Mouse (Mus musculus) cerebral cortex, adult 2 months (tissue): ENCODE data around the gene Zfp266.

Source experiments
- WGBS: fragments of 180-500 bp; shearing (Covaris S2); methylation state at CpG from one replicate; pipeline ENCODE4 v1.1.7; 2018; 5-methylcytosine and 5-hydroxymethylcytosine counted together

Zfp266 gene

DNA sequence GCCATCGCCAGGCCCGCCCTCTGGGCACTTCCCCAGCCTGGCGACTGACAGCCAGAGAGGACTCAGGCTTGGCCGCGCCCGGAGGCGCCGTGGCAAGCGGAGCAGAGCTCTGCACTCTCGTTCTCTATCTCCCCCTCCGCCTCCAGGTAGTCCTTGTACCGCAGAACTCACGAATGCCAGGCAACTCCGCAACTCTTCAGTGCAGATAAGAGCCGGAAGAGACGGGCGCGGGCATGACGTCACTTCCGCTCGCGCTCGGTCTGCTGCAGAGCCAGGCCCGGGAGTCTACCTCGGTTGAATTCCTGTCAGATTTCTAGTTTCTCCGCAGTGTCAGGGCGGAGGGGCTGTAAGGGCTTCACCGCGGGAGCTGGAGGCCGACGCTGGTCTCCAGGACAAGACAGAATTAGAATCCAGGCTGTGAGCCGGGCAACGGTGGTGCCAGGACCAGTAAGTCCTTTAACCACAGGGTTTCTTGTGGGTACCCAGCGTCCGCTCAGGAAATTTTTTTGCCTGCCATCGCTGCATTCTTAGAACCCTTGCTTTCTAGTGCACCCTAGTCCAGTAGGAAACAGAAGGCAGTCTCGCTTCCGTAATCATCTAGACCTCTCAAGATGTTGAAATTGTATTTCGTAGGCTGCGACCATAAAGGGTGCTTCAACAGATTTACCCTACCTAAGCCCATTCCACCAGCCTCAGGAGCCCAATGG, 28.5 kb downstream of the Zfp266 start, which contains the start of gene Zfp426:
Zfp426 (minus strand) TSS at position 220 of the 707 bp plus-strand sequence.
- WGBS, result under 1% methylated on average over 40 of the region's 40 CpGs

DNA sequence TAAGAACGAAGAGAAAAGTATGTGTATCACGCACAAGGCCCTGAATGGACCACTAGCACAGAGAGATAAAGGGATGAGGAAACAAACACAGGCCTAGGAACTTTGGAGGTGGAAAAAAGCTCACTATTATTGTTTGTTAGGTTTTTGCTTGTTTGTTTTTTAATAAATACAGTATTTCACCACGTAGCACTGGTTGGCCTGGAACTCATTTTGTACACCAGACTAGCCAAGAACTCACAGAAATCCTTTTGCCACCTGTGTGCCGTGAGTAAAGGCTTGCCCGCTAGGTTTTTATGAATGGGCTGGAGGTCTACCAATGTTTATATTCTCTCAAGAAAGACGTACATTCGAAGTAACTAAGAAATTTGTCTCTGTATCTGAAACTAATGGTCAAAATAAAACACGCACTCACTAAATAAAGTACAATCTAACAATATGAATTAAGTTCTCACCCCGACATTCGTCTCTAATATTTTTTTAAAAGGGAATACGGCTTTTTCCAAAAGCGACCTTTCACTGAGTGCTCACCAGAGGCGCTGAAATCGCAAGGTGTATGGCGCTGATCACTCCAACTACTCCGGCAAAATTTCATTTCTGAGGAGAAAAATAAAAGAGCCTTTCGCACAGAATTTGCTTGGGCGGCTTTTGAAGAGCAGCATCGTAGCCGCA, 29.2 kb downstream of the Zfp266 start:
- 5% methylated on average over 20 of the region's 20 CpGs for WGBS

DNA sequence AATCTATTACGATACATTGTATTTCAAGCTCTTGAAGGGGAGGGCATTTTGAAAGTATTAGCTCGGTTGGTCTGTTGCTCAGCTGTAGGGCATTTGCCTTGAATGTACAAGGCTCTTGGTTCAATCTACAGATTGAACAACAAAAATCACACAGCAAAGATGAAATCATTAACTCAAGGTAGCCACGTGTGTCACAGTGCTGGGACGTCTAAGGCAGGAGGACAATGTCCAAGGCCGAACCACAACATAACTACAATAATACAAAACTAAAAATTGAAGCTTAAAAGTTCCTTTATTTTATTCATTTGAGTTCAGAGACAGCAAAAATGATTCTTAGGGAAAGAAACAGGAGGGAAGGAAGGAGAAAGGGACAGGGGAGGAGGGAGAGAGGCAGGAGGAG, 31.7 kb downstream of the Zfp266 start:
- WGBS, result 83% methylated on average over 5 of the region's 5 CpGs

DNA sequence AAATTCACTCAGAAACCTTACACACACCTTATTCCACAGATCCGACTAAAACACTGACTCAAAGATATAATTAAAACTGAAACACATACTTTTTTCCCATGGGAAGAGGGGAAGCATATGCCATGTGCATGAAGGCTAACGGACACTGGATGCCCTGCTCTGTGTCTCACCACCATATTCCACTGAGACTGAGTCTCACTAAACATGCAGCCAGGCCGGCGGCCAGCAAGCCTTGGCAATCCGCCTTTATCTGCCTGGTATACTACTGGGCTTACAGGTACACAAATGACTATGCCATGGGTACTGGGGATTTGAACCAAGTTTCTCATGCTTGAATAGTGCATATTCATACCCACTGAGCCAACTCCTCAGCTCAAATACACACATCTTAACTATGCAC, 41.8 kb downstream of the Zfp266 start:
- 81% methylated on average over 5 of the region's 5 CpGs for WGBS

DNA sequence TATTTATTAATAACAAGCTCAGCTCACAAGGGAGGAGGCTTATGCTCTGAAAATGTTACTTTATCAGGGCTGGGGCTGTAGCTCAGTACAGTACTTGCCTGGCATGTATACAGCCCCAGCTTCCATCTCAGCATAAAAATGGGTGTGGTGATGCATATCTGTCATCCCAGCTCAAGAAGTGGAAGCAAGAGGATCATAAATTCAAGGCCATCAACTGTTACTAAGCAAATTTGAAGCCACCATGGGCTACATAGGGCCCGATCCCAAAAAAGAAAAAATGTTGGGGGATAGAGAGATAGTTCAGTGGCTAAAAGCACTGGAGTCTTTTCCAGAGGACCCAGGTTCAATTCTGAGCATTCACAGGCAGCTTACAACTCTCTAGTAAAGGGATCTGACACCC, 44.6 kb downstream of the Zfp266 start:
- WGBS, result 100% methylated on average over 1 of the region's 1 CpGs

DNA sequence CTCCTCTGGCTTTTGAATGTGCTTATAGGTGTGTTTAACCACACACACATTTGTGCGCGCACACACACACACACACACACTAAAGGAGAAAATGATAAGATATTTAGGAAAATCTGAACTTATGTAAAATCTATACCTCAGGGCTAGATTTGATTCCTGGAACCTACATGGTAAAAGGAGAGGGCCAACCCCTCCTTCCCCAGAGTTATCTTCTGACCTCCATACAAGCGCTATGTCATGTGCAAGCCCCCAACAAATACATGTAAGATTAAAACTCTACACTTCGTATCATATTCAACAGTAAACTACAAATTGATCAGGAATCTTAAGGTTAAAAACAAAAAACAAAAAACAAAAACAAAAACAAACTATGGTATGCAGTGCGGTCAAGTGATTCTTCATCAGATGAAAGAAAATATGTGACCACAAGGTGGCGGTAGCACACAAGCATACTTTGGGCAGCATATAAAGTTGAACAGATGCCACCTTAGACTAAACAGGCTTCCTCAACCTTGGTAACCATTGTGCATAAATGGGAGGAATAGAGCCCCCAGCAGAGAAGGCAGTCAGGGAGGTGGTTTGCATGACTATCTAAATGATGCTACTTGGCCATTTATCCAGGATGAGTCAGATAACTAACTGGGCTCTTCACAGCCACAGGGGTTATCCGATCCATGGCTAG, 54.3 kb downstream of the Zfp266 start:
- 48% methylated on average over 7 of the region's 7 CpGs for WGBS

DNA sequence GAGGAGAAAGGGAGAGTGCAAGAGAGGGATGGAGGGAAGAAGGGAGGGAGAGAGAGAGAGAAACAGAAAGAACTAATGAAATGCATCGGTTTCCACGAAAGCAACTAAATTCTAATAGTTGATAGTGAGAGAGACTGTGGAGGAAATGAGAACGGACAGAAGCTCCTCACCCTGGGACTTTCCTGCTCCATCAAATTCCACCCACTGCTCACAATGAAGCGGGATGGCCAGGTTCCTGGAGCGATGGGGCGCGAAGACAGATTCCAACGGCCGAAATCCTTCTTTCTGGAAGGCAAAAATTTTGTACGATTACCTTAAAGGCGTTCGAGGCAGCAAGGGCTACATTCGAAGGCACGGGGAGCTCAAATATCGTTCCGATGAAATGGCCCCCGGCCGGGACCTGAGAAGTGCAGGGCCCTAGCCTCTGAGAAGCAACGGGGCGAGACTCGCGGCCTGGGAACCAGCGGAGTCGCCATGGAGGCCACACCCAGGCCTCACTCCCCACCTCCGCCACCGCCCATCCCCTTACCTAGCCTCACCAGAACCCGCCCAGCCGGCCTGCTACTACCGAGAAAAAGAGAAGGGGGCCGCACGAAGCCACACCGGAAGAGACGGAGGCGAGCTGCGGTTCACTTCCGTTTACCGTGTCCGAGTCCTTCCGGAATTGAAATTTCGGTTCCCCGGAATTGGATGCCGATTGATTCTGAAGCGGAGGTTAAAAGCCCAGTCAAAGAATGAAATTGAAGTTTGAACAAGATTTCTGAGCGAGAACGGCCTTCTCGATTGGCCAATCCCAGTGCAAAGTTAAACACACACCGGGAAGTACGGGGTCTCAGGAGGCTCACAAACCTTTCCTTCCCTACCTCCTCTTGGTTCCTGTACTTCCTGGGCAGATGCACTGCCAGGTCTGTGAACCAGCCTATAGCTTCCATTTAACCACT, 61.6 kb downstream of the Zfp266 start, which contains the start of gene Zfp26:
Zfp26 (minus strand) TSS at position 786 of the 941 bp plus-strand sequence.
- WGBS, result under 1% methylated on average over 48 of the region's 48 CpGs

DNA sequence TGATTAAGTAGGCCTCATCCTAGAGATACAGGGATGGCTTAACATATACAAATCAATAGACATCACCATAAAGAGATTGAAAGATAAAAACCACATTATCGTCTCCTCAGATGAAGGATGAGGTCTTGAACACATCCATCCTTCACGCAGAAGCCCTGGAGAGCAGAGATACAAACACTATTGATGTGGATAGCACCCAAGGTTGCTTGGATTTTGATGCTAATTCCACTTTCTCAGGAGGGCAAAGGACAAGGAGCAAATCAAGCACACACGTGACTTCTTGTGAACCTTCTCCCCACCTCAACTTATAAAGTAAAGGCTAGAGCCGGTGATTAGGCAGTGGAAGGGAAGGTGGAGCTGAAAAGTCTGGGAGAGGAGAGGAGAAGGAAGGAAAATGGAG, 67.6 kb downstream of the Zfp266 start:
- WGBS, result 92% methylated on average over 4 of the region's 4 CpGs

DNA sequence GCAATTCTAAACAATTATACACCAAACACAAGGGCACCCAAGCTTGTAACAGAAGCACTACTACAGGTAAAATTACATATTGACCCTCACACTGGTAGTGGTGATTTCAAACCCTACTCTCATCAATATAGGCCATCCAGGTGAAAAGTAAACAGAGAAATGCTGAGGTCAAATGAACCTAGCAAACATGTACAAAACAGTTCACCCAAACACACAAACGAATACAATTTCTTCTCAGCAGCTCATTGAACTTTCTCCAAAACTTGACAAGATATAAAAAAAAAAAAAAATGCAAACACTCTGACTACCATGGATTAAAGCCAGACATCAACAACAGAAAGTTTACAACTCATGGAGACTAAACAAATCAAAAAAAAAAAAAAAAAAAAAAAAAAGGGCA, 69.7 kb downstream of the Zfp266 start:
- 87% methylated on average over 1 of the region's 1 CpGs for WGBS
